Mouse (Mus musculus) mature B cell (primary cell): ENCODE data around the gene Lcn9.

Experiments
- in situ Hi-C: fragments of 300-500 bp; cut with MboI; formaldehyde crosslinking; loops from 2 replicates; pipeline ENCODE4 v1.14.3; 2019

Lcn9 gene

DNA sequence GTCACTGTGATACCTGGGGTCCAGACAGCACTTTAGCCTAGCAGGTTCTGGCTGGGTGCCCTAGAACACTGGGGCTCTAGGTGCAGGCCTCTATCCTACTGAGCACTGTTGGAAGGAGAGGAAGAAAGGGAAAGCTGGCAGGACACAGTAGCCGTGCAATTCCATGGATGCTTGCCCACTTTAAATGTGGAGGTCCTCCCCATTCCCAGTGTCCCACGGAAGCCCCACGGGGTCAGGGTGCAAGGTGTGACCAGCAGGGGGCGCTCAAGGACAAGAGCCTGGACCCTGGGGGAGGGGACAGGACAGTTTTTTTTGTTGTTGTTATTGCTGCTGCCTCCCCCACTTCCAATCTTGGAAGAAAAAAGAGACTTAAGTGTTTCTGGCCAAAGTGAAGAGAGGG is 27.4 kb downstream of the Lcn9 start:
- in situ Hi-C loops = no loop called here

DNA sequence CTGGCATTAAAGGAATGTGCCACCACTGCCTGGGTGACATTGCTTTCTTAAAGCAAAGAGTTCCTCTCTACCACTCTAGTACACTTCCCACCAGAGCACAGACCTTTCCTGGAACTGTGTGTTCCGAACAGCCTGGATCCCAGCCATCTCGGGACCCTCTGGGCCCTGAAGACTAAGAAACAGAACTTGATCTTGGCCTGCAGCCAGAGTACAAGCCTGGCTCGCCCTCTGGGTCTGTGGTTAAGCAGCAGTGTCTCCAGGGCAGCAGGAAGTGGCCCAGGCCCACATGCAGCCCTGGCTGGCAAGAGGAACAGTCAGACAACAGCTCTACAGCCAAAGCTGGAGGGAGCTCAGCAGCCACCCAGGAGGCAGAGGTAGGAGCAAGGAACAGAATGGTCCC is 29.7 kb downstream of the Lcn9 start:
- in situ Hi-C loops = no loop called here

DNA sequence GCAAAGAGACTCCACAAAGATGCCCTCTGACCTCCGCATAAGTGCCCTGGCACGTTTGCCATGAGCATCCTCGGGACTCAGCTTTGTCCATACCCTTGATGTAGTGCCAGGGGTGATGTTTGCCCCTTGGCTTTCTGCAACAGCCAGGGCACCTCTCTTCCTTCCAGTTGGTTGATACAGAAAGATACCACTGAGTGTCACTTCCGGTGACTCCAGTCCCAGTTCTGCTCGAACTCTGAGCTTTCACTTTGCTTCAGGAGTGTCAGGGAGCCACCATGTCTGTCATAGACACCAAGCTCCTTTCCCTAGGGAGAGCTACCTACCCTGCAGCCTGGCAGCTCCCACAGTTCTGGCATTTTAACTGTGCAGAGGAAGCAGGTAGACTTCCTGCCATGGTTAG is 31.0 kb downstream of the Lcn9 start:
- in situ Hi-C loops = no loop called here

GRCm38 (mm10) chr2:25859891-25860290 is 36.9 kb downstream of the Lcn9 start:
- in situ Hi-C loops = no loop called here

GRCm38 (mm10) chr2:25862038-25862437 is 39.1 kb downstream of the Lcn9 start:
- in situ Hi-C loops = no loop called here

DNA sequence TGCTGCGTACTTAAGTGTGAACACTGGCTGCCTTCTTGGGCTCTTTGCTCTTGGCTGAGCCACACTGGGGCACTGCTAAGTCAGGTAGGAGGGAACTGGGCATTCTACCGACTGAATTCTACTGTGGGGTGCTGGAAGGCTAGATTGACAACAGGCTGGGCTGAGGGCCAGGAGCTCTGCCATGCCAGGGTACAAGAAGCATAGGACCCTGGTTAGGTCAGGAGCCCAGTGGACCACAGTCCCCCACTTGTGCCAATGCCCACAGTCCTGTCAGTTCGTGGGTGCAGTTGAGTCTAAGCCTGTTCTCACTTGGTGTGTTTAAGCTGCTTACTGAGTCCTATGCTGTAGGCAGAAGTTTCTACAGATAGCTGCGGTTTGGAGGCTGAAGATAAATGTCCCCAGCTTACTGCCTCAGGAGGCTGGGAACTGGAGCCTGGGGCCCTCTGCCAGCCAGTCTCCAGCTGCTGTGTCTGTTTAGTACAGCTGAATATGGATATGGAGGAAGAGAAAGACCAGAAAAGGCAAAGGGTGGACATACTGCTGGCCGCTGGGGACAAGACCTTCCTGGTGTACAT is 39.8 kb downstream of the Lcn9 start:
- in situ Hi-C loops = no loop called here

DNA sequence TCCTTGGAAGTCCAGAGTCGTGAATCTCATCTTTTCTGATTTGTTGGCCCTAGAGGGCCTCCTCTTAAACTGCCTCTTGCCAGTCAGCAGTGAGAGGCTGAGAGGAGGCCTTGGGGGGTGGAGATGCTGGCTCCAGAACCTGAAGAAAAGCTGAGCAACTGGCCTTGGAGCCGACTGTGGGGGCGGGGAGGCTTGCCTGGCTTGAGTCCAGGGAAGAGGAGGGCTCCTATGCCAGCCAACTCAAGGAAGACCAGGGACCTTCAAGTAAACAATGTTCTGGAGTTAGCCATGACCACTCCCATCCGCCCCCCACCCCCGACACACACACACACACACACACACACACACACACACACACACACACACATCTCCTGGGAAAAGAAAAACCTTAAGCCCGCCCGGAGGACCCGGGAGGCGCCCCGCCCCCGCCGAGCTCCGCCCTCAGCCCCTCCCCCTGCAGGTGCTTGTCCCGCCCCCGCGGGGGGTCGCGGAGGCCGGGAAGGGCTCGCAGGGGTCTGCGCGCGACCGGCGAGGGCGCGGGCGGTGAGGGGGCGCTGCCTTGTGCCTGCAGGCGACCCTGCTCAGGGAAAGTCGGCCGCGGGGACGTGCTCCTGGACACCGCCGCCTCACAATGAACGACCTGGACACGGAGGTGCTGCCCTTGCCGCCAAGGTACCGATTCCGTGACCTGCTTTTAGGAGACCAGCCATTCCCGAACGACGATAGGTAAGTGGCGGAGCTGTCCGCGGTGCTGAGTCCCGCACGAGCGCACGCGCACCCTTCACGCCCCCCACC is 40.6 kb downstream of the Lcn9 start, which contains the start of gene Kcnt1:
Gene Kcnt1 (plus strand): TSS at position 398 of the 795 bp plus-strand sequence.
- in situ Hi-C loops = no loop called here

GRCm38 (mm10) chr2:25864230-25864629 is 41.3 kb downstream of the Lcn9 start:
- in situ Hi-C loops = no loop called here

DNA sequence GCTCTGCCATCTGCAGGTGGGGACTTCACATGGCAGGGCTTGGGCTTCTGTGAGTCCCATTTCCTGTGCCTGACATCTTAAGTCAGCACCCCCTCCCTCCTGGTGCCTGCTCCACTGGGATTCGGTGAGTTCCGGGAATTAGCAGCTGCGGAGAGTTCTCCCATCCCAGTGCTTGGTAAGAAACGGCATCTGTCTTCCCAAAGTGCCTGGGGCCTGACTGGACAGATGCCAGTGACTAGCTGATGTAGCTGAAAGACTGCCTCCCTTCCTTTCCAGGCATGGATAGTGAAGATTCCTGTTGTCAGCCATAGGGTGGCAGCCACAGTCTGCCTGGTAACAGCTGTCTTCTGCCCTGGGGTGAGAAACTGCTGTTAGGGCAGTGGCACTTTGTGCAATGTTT is 42.5 kb downstream of the Lcn9 start:
- in situ Hi-C loops = no loop called here

DNA sequence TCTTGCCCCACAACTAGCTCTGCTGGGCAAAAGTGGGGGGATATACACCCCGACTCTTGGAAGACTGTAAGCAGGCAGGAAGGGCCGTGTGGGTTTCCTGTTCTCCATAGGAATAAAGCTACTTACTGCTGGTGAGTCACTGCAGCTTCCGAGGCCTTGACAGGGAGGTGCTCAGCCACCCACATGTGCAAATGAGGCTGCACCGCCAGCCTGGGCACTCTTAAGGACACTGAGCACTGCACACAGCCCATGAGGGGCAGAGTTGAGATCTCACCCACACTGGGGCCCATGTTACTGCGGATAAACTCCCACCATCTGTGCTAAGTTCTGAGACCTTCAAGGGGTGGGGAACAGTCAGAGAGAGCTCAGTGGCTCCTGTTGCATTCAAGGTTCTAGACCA is 43.7 kb downstream of the Lcn9 start:
- in situ Hi-C loops = no loop called here
